Mouse (Mus musculus) CD4-positive, CD25-positive, alpha-beta regulatory T cell, adult 2 months (primary cell): ENCODE results near the gene Nptn.

Experiments
- DNase-seq: peaks from one replicate; pipeline ENCODE4 v3.0.0-alpha.2; 2012; ENCODE audit warnings: low read depth, low spot score

The Nptn gene

DNA sequence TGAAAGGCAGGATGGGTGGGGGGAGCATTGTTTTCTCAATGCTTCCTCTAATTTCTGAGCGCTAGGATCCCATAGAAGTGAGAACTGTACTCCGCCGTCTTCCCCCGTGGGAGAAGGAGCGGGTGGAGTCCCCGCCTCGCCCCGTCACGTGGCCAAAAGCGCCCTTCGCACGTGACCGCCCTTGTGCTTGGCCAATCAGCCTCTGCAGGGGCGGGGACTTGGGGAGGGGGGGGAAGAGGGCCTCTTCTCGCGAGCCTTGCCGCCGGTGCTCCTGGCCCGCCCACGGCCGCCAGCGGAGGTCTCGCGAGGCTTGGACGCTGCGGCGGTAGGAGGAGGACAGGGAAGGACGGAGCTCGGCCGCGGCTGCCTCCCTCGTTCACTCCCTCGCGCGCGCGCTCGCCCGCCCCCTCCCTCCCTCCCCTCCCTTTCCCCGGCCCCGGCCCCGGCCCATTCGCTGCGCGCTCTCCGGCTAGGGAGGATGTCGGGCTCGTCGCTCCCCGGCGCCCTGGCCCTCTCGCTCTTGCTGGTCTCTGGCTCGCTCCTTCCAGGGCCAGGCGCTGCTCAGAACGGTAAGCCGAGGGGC is at the start of gene Nptn:
Gene Nptn, plus strand, starts transcription at position 283 of the 583 bp plus-strand sequence.
- peak; percentile 100 for DNase-seq

DNA sequence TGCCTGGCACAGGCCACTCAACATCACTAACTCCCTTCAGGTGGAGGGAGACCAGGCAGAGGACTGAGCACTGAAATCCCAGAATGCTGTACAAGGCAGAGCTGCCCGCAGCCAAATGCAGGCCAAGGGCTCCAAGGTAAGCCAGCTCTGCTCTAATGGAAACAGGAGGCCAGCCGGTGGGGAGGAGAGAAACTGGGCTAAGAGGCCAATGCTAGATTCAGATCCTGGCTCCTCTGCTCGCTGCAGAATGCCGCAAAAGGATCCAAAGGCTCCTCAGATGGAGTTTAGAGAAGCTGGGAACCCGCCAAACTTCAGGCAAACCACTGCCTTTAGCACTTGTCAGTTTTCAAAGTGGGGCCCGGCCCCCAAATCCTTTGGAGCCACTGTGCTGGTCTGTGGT is 48.7 kb upstream of the Nptn start:
- no peak for DNase-seq

DNA sequence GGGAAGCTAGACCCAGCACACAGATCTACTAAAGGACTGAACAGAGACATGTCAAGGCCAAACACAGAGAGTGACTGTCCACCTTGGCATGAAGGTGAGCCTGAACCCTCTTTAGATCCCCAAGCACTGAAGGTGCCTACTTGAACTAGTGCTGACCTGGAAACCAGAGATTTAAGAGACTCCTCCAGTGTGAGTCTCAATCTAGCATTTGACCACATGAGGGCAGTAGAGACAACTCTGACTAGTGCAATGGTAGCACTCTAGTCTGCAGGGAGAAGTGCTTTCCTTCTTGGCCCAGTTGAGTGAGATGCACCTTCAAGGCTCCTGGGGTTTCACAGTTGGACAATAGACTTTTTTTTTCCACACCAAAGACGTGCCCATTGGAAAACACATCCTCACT is 47.3 kb upstream of the Nptn start:
- peak; percentile 72 for DNase-seq

DNA sequence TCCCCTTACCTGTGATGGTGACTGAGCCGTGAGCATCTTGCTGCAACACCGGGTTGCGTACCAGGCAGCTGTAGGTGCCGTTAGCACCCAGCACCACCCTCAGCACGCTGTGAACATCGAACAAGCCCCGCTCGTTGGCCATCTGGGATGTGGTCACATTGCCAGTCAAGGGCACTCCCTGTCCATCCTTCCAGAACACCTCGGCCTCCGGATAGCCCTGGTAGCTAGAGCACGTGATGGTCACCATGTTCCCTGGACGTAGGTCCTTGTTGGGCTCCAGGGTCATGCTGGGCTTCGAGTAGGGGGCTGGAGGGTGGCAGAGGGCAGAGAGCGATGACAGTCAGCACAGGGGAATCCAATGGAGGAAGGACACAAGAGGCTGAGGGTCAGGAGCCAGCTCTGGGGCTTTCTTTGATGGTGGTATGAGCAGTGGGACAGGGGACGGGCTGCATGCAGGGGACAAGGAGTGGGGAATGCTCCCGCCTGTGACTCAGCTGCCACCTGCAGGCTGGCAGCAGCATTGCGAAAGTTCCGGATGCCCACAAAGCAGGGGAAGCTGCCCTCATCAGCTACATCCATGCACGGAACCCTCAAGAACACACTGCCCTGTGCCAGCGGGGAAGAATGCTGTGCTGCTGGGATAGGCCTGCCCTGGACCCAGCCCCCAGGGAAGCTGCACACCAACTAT is 46.4 kb upstream of the Nptn start:
- peak; percentile 43 for DNase-seq

DNA sequence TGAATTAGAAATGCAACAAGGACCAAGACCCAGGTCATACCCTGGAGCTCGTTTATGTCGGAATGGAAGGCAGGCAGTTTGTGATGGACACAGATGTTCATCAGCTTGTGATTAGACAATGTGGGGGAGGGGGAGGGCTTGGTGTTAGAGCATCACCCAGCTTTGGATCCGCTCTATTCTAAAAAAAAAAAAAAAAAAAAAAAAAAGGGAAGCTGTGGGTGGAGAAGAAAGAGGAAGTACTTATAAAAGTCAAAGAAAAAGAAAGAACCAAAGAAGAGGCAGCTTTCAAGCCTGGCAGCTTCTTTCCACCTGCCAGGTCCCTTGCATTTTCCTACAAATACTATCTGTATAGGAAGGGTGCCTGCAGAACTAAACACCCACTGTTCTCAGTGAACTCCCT is 44.3 kb upstream of the Nptn start:
- DNase-seq, result no peak

DNA sequence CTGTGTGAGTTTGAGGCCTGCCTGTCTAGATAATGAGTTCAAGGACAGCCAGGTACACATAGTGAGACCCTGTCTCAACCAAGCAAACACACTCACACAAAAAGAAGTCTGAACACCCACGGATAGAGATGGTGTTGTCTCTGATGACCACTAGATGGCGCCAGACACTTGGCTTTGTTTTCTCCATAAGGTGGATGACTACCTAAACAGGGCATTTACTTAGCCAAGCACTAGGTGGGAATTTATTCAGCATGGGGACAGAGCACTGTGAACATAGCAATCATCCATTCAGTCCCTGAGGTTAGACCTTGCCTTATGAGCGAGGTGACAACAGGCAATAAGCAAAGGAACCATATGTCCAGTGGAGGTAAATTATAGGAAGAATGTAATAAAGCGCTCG is 42.2 kb upstream of the Nptn start:
- peak; percentile 78 for DNase-seq

DNA sequence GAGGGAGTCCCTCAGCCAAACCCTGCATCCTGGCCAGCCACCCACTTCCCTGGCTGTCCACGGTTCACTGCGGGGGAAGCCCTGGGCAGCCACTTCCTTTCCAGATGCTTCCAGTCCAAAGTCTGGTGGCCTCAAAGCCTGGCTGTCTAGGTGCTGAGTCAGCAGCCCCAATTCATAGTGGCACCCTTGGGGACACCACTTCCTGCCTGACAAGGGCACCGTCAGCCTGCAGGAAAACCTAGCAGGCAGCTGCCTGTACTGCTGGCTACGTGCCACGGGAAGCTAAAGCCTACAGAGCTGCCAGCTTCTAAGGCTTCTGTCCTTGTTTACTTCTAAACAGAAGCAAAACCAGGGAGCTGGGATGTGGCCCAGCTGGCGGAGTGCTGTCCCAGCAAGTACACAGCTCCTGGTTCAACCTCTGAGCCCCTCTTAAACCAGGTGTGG is 40.1 kb upstream of the Nptn start:
- peak; percentile 51 for DNase-seq

DNA sequence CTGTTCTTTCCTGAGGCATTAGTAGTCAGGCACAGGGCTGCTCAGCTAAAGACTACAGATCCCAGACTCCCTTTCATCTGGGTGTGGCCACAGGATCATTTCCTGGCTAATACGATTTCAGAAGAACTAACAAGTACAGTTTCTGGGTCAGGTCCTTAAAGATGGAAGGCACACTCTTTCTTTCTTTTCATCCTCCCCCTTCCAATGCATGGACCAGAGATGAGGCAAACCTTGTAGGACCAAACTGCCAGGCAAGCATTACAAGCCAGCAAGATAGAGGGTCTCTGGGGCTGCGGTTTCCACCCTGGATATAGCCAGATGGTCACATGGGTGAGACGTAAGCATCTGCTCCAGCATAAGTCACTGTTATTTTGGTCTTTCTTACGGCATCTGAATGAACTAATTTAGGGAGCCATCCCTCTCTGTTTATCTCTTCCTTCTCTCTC is 37.1 kb upstream of the Nptn start:
- DNase-seq, result no peak

DNA sequence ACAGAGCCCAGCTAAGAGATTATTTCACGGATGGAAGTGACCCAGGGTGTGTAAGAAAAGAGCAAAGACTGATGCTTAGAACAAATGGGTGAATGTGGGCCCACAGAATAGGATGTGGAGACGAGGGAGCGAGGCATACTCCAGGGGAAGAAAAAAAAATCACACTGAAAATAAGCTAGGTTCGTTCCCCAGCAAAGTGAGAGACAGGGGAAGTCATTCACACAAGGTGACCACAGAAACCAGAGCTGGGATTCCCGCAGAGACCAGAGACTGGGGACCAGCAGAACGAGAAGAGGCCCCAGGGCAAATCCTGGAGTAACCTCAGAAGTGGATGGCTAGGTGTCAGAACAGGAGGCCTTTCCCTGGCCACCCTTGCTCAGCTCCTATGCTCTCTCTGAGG is 36.6 kb upstream of the Nptn start:
- DNase-seq, result no peak

DNA sequence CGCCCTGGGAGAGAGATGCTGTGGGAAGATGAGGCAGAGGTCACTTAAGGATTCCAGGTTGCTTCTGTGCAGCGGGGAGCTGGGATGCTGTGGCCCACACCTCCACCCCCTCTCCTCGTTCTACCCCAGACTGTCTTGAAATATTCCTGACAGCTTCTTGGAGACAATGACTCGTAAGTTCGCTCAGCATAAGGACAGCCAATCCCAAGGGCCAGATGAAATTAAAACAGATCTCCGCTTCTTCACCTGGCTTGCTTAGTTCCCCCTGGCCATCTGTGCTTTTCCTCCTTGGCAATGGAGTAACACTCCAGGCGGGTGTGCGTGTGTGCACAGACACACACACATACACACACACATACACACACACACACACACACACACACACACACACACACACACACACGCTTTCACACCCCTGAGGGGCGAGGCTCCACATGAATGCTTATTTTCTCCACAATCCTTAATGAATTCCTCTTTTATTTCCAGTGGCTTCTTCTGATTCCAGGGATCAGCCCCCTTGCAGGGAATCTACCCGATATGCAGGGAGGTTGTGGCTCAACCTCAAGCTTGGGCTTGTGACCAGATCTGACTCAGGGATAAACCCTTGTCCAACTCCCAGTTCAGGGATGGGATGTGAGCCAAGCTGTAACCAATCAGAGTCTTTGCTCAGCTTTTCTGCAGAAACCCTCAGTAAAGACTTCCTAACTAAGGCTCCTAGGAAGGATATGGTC is 35.2 kb upstream of the Nptn start:
- DNase-seq, result no peak

DNA sequence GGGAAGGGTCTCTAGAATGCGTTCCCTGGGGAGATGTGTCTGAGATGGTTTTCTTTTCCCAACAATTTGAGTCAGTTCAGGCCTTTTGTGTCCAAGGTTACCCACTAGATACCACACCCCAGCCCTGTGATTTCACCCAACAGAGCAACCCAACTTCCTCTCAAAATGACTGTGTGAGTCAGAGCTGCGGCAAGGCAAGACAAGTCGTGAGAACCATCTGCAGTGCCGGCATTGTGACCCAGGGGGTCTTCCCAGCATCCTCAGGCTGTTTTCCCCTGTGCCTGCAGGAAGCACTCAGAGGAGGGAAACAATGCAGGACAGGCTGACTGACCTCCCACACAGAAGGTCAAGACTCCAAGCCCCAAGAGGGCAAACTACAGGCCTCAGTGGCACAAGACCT is 33.1 kb upstream of the Nptn start:
- no peak for DNase-seq

DNA sequence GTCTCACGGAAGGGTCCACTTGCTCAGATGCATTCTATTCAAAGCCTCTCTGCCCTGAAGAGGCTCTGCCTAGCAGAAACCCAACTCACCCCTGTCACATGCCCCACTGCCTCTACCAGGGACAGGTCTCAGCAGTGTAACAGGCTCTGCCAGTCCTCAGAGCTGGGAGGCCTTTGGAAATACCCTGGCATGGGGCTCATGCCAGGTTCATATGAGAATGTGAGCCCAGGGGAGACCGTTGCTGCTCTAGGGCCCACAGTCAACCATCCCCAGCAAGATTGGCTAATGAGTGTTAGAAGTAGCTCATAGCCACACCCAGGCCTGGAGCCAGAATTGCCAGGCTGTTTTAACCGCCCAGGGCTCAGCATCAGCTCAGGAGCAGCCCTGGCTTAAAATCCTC is 32.3 kb upstream of the Nptn start:
- DNase-seq, result no peak

DNA sequence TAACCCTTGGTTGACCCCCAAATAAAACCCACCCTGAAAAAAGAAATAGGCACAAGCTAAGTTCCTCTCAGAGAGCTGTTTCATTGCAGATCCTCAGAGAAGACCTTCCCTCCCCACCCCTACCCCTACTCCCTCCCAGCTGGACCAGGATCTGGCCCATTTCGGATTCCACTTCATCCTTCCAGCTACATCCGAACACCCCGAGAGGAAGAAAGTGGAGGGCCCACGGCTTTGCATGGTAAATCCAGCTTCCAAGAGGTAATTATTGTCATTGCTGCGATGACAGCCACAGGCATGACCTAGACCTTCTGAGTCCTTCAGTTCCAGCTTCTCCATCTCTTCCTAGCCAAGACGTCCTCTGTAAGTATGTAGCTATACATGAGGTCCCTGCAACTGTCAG is 31.1 kb upstream of the Nptn start:
- DNase-seq, result no peak

DNA sequence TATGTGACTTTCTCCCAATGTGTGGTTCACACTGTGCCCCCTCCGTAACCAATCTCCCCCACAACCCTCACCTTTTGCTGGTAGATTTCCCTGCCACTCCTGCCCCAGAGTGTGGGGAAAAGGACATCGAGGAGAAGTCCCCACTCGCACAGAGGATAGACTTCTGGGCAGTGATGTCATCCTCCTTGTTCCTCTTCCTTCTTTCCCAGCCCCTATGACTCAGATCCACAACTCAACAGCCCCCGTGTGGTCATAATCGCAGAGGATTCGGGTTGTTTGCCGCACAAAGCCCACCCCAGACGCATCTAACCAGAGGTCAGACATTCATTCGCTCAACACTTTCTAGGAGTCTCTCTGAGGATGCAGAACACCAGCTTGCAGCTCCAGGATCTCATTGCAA is 30.0 kb upstream of the Nptn start:
- DNase-seq, result no peak

DNA sequence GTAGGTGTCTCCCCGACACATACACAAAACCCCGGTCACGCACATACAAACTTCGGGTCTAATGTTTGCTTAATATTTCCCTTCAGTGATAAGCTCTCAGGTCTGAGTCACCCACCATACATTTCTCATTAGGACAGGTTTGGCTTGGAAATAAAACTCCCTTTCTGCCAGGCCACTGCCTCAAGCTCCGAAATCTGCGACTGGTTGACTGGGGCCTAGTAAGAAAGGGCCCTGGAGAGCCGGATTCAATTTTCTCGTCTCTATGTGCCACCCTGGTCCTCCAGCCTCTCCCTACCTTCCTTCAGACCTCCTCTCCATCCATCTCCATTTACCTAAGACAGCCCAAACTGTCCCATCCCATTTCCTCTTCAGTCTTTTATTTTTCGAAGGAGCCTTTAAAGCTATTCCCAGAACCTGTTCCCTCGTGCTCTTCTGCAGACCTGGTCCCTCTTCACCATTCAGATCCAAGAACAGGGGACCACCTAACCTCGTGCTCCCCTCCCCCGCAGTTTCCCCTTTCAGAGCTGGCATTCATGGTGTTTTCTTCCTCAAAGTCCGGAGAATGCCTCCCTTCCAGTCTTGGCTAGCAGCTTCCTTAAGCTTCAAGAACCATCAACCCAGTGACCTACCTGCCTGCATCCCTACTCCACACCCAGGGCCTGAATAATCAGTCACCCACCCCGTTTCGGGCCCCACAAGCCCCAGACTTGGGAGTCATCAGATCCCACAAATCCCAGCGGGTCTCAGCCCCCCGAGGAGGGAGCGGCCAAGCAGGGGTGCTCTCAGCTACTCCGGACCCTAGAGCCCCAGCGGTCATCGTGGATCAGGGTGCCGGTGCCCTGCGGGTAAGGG is 27.8 kb upstream of the Nptn start:
- no peak for DNase-seq

DNA sequence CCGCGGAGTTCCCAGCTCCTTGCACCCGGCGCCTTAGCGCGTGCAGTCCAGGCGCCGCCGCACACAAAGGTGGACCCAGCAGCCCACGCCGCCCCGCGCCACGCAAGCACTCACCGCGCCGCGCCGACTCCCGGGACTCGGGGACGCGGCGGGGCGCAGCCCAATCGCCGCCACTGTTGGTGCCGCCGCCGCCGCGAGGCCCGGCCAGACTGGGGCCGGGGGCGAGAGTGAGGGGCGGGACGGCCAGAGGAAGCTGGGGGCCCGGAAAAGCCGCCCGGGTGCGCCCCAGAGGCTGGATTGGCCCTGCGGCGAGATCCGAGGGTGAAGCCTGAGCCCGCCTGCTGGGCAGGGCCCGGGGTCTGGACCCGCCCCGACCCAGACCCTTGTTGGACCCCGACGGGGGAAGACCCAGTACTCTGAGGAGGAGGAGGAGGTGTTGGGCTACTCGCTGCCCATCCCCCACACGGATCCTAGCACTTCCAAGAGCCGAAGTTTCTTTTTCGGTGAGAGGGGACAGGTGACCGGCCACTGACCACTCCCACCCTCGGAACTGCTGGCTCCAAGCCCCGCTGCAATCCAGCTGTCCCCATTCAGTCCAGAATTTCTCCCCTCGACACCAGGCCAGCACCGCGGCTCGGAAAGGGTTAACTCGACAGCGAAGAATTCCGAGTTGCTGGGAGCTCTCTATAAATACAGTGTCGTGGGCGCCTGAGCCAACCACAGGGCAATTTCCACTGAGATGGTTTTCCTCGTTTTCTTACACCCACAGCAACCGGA is 26.9 kb upstream of the Nptn start, which contains the start of gene Cd276:
Gene Cd276, minus strand, starts transcription at position 530 of the 777 bp plus-strand sequence.
- peak; percentile 18 for DNase-seq

DNA sequence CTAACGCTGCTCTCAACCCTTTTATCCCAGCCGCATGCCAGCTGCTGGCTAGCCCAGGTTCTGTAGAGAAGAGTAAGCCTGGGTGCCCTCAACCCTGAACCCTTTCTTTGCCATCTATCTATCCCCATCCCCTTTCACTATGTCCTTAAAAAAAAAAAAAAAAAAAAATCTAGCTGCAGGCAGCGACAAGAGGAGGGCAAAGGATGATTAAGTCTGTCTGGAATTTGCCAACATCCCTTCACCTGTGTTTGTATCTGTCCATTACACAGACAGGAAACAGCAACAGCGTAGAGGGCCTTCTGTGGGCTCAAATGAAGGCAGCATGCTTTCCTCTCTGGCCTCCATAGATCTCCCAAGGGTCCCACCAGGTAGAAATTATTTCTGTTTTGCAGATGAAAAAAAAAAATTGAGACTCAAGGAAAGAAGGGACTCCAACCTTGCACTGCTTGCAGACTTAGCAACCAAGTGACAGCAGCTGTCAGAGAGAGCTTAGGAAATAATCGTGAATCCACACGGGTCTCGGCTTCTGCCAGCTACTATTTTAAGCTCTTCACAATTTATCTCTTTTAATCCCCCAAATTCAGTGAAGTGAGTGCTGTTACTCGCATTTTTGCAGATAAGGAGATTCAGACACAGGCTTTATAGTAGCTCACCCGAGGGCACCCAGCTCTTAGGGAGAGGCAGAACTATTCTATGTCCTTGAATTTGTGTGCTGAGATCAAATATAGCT is 26.2 kb upstream of the Nptn start:
- no peak for DNase-seq

DNA sequence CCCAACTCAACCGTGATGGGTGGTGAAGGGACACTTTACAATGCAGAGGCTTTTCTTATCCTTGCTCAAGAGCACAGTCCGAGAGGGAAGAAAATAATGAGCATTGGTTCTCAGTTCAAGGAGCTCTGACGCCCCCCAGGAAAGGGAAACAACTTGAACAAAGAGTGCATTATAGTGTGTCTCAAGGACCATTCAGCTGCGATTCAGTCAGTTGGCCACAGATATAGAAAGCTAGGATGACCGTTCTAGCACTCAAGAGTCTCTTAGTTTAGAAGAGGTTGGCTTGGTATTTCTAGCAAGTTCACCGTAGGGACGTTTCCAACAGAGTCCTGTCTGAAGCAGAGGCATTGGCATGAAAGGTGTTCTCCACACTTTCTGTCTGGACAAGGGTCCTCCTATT is 25.4 kb upstream of the Nptn start:
- DNase-seq, result no peak

DNA sequence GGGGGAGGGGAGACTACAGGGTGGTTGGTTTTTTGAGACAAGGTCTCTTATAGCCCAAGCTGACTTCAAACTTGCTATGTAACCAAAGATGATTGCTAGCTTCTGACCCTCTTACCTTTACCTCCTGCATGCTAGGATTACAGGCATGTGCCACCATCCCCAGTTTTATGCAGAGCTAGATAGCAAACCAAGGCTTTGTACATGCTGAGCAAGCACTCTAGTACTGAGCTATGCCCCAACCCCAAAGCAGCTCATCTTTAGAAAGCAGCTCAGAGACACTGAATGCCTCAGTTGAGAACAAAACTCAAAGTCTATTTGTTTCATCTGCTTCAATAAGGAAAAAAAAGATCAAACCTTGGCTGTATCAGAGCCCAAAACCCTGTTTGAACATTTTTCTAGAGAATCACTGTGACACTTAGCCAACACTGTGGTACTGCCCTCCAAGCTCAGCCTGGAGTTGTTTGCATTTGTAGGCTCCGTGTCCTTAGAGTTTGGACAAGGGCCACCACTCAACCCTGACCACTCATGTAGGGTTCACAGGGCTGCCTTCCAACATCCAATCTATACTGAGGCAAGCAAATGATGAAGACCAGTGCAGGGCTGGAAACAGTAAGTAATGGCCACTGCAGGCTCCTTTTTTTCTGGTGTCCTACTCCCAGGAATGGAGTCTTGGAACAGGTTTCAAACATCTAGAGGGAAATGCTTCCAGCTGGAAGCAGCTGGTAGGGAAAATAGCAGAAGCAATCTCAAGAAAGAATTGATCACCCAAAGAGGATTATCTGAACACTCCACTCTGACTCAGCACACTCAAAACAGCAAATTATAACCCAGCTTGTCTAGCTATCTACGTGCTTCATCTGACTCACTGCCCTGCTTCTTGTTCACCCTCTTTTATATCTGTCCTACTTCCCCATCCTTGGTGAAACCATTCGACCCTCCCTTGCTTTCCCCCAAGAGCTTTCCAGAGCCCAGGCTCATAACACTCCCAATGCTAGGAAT is 24.3 kb upstream of the Nptn start:
- no peak for DNase-seq
